Mouse (Mus musculus) testis, adult 2 months (tissue): ENCODE data around the gene Dzip3.

Source experiments
- CTCF ChIP-seq: fragments of 200-500 bp; IDR thresholded peaks from 2 replicates; pipeline ENCODE4 v1.5.1; 2012; ENCODE audit warnings: low read depth, mild to moderate bottlenecking, inconsistent platforms, low read length, moderate library complexity; ENCODE audit not compliant: control insufficient read depth, insufficient read depth, insufficient replicate concordance
- POLR2A ChIP-seq: fragments of 200-500 bp; IDR thresholded peaks from 2 replicates; pipeline ENCODE4 v1.6.1; 2012; ENCODE audit warnings: low read depth, mild to moderate bottlenecking, inconsistent platforms, low read length, moderate library complexity; ENCODE audit not compliant: control insufficient read depth

DNA sequence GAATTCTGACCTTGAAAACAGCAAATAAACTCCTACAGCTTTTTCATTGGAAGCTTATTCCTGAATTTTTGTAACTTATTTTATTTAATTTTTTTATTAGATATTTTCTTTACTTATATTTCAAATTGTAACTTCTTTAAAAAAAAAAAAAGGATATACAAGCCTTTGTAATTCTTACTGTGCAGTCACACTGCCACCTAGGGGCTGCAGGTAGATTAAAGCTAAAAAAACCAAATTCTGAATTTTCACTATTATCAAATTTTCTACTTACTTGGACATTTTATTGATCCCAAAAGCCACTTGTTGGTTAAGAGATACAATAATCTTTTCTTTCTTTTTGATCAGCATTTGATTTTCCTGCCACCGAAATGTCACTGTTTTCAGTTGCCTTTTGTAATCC lies 52.2 kb downstream of the Dzip3 start:
- TF ChIP-seq CTCF (no peak), POLR2A (no peak)
